Mouse (Mus musculus) cerebellum, adult 18-20 months (tissue): Measurements from ENCODE around the gene Tmf1.
A peak's percentile ranks its signal among the peaks of the same experiment; 100 is the strongest.

Source experiments
- DNase-seq, 2 experiments: peaks; one replicate each; pipeline ENCODE4 v3.0.0; 2021

Gene Tmf1

DNA sequence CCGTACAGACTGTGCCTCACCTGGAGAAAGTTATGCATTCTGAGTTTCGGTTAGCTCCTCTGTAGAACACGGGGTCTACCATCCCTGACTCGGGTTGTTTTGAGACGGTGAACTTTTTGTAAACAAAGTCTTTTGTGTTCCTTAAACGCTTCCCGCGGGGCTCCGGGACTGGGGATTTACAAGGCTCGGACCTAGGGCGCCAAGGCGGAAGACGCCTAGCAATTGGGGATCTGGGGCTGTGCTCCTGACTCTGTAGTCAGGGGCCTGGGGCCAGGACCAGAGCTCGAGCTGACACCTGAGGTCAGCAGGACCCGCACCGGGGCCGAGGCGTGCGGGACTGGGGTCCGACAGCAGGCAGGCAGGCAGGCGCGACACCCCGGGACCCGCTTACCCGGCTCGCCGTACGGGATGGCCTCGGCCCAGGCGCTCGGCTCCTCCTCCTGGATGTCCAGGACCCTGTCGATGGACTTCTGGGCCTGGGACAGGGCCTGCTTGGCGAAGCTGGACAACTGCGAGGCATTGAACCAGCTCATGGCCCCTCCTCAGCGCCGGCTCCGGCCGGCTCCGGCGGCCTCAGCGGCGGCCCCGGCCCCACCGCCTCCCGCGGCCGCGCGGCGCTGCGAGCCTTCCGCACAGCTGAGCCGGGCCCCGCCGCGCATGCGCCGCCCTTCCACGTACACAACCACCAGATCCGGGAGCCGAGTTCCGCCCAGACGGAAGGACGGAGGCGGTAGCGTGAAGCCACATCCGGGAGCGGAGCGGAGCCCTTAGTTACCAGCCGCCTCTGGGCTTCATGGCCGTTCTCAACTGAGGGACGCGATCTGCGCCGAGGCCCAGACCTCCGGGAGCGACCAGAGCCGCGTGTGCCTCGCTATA is at the start of gene Tmf1:
TSS of gene Tmf1 (minus strand) at position 632 of the 876 bp plus-strand sequence.
- peak; percentile 95 to 97 for DNase-seq

DNA sequence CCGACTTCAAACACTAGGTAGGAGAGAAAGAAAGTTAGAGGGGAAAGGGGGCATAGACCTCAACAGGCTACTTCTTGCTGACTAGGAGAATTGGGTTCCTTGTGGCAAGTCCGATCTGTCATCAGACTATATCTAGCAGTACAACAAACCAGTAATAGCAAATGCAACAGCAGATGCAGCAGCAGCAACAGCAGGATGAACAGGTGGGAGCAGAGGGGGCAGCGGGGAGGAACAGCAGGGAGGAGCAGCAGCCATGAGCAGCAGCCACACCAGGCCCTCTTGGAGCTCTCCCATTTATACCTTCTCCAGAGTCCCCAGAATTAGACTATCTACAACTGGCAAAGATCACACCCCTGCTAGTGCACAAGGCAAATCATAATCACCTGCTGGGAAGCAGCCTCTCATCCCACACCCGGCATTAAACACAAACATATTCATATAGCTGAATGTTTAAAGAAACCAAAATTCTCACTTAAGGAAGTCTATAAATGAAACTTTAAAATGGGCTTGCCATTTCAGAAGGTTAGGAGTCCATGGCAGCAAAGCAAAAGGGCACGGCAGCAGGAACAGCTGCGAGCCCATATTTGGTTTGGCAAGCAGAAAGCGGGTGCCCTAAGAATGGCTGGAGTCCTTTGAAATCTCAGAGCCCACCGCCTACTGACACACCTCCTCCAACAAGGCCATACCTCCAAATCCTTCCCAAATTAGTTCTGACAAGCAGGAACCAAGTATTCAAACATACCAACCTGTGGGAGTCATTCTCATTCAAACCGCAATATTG is 48.3 kb upstream of the Tmf1 start:
- no peak for DNase-seq

DNA sequence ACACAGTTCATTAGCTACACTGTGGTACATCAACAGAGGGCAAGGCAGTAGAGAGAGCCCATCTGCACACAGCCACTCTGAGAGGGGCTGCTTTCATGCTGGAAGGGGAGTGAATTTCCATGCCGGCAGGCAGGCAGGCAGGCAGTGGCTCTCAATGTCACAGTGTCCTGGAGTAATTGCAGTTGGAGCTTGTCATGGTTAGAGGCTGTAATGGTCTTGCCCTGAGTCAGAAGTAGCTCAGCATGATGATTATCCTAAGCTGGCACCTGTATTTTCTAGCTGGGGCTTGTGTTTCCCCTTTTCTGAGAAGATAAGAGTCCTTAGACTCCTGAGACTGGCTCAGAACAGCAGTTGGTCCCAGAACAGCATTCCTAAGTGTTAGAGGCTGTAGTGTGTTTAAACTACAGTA is 47.2 kb upstream of the Tmf1 start:
- DNase-seq, result no peak

DNA sequence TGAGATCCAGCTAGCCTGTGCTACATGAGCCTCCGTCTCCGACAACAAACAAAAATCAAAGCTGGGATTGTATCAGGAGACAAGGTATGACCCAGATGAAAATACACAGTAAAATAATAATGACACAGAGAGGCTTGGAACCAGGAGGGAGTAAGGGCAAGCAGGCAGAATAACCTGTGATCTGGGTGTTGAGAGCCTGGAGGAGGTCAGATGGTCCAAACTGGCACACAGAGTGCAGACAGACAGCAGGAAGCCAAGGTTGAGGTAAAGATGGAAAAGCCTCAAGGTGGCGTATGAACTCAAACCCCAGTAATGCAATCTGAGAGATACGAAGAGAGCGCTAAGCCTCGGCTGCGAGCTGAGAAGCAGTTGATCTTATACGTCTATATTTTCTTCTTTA is 45.6 kb upstream of the Tmf1 start:
- peak; percentile 29 to 41 for DNase-seq

DNA sequence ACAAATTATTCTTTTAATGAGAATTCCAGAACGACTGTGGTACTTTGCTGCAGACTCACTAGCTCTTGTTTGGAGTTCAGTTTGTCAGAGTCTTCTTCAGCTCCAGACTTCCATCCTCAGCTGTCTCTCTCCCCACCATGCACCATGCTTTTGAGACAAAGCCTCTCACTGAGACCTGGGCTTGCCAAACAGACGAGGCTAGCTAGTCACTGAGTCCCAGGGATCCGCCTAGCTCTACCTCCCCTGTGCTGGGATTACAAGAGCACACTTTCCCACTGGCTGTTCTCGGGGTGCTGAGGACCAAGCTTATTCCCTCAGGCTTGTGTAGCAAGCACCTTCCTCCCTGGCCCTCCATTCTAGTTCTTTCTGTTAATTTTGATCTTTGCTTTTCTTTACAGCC is 44.6 kb upstream of the Tmf1 start:
- no peak for DNase-seq

DNA sequence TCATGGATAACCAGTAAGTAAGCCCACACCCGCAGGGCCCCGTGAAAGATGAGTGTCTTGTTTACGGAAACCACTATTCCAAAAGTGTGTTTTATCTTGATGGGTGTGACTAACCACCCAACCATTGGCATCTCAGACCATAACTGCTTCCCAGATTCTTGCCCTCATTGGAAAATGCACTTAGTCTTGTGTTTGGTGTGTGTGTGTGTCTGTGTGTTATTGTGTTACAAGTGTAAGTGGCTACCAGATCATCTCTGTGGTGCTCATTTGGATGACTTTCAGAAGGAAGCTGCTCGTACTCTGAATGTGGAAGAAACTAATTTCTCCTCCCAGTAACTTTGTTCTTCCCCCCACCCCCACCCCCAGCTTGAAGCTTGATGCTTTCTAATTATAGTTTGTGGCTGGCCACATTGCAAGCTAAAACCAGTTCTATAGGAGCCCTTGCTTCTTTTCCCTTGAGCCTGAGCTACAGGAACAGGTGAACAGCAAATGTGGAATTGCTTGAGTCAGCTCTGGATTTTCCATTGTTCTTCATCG is 44.1 kb upstream of the Tmf1 start:
- DNase-seq, result no peak

DNA sequence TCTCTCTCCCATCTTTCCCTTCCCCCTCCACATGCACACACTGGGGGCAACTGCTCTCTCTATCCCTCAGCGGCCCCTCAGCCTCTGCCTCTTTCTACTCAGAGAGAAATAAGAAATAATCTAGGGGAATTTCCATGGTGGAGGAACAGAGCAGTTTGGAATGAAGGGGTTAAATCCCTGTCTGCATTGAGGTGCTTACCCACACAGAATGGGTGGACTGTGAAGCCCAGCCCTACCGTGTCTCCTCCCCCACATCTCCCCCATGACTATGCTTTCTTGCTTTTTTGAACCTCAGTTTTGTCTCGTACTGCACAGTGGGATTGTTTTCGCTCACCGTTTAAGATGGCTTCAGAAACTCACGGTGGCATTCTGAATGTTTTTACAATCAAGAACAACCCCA is 43.4 kb upstream of the Tmf1 start:
- DNase-seq, result no peak

DNA sequence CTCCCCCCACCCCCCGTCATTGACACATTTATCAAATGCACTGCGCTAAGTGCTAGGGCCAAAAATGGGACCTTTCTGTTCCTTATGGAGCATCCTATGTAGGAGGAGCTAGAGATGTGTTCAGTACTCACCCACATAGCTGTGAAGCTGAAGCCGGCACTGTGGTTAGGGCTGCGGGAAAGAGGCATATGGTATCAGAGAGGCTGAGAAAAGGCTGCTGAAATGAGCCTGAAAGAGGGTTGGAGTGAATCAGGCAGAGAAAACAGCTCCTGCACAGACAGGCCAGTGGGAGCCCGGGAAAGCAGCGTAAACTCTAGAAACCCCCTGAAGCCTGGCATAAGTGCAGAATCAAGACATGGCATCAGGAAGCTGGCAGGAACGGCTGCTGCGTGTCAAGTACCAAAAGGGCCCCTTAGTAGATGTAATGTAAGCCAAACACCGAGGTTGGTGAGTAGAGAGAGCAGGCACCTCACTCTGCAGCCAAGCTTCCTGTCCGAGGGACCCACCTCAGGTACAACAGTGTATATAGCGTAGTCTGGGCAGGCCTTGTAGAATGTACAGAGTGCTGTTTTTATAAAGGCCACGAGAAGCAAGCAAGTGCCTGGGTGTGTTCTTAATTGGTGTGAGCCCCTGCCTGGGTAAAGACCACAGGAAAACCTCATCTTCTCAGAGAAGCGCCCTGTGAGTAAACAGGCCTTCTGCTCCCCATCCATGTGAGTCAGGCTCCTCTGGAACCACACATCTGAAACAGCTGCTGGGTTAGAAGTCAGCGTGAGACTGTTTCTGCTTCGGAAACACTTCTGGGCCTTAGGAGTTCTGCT is 42.5 kb upstream of the Tmf1 start:
- DNase-seq, result no peak

DNA sequence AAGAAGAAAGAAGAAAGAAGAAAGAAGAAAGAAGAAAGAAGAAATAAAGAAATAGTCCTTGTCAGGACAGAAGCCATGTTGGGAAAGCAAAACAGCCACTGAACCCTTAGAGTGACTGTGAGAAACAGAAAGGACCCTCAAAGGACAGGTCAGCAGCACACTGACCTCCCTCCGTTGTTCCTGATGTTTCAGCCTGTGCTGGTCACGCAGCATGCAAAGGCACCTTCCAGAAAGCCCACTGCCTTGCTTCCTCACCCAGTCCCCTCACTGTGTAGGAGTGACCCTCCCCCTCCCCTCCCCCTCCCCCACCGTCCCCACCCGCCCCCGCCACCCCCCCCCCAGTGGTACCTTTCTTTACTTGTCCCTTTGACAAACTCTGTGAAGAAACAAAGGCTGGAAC is 41.8 kb upstream of the Tmf1 start:
- DNase-seq, result no peak

DNA sequence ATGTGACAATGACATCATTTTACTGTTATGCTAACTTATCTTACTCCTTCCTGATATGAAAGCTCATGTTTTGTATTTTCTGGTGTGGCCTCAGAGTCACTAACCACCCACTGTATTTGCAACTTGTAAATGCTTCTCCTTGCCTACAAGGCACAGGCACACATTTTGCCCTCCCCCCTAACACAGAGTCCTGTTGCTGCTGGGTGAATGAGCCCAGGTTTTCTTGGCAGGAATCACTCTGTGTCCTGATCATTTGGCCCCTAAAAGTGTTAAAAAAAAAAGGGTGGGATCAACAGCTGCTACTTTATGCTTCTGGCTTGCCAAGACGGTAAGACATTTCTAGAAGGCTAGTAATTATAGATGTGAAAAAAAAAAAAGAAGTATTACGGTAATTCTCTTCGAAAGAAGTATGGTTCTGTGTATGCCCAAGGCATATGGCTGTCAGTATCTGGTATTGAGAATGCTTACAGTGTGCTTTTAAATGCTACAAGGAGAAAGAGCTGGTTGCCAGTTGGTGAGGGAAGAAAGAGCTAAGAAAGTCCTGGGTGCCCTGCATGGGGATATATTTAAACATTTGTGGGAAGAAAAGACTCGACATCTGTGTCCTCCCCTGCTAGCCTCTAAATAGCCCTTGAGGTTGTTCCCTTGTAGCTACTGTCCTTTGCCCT is 37.4 kb upstream of the Tmf1 start:
- DNase-seq, result no peak

DNA sequence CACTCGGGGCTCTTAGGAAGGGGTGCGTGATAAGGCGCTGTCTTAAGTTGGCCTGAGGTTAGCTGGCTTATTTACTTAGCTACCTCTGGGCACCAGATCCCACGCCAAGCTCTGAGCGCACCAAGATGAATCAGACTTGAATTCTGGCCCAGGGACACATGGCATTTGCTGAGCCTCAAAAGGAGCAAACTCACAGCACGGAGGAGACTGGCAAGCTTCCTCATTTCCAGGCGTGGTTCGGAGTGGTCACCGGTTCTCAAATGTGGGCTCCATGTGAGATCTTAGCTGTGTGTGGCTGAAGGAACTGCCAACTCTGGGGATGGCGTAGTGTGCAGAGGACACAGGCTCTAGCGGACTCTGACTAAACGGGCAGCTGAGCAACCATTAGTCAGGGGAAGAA is 33.1 kb upstream of the Tmf1 start:
- peak; percentile 73 to 81 for DNase-seq

DNA sequence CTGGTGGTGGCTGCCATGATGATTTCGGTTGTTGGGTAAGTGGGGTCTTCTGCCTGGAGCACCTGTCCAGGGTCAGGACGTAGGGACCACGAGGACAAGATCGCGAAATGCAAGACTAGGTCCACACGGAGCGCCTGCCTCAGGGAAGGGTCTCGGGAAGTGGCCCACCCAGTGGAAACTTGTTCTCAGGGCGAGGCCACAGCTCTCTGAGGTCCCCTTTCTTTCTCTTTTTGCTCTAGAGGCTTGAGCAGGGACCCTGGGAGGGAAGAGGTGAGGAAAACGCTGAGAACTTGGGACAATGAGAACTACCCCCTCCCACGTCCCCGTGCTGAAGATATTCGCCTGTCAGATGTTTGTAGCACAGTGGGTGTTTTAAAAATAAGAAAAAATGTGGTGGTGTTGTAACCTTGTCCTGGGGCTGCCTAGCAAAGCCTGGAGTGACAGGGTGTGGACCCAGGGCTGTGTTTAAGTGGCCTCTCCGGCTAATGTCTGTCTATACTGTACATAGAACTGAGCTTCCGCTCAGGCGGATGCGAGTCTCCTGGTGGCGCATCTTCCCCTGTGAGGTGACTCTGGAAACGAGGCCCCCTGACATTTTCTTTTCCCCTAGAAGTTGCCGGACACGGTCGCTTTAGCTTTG is 32.2 kb upstream of the Tmf1 start:
- DNase-seq, result peak in 1 of 2 experiments; percentile 45

DNA sequence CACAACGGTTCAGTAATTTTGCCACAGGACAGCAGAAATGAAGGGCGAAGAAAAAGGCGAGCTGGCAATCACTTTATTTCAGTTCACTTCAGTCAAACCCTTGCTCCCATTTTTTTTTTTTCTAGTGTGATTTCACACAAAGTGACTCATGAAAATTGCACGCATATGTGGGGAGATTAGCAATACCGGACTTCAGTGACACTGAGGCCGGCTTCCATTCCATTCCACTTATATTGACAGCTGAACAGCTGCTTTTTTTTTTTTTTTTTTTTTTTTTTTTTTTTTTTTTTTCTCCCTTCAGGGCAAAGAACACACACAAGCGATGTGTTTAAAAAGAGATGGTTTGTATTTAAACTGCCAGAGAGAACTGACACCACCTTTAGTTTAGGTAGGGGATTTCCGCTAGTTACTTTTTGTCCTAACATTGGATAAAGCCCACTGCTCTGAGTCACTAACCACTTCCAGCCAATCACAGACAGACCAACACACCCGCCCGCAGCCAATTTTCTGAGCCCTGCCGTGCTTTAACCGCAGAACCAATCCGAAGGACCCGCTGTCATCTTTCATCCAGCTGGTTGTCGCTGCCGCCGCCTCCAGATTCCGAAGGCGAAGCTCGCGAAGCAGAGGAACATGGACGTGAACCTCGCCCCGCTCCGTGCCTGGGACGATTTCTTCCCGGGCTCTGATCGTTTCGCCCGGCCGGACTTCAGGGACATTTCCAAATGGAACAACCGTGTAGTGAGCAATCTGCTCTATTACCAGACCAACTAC is 31.5 kb upstream of the Tmf1 start, which contains the start of gene Arl6ip5:
TSS of gene Arl6ip5 (plus strand) at position 499 of the 771 bp plus-strand sequence.
- DNase-seq, result peak; percentile 88 to 91

DNA sequence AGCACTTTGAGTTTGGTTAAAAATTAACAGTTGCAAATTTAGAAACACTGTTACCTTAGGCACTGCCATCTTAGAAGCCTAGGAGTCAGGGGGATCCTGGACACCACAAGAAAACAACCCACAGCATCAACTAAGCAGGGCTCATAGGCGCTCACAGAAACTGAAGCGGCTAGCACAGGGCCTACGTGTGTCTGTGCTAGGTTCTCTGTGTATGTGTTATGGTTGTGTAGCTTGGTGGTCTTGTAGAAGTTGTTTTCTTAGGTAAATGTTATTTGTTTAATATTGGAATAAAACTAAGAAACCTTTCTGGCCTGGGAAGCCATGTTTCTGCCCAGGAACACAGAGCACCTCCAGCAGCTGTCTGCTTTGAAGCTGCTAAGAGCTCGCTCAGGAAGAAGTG is 30.8 kb upstream of the Tmf1 start:
- DNase-seq, result no peak

DNA sequence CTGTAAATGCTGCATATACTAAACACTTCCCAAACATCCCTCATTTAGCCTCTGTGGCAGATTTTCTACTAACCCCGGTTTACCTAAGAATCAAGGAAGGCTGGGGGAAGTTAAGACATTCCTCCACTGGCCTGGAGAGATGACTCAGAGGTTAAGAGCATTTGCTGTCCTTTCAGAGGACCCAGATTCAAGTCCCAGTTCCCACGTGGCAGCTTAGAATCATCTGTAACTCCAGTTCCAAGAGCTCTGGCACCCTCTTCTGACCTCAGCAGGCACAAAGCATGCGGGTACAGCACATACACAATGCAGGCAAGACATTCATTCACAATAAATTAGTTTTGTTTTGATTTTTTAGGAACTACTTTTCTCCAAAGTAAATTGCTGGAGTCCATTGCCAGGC is 30.3 kb upstream of the Tmf1 start:
- DNase-seq, result no peak

DNA sequence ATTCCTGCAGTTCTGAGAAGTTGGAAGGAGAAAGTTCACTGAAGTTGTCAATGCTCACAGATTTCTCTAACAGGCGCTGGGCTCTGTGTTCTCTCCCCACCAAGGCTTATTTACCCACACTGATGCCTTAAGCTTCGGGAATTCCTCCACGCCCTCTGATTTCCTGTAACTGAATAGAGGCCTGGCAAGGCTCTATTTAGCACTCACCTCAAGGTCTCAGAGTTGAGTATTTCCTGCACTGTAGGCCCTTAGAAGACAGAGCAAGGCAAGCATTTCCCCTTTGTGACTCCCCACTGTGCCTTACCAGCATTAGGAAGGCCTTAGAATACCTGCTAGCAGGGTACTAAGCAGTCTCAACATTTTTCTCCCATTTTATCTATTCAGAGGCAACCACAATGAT is 29.5 kb upstream of the Tmf1 start:
- no peak for DNase-seq

DNA sequence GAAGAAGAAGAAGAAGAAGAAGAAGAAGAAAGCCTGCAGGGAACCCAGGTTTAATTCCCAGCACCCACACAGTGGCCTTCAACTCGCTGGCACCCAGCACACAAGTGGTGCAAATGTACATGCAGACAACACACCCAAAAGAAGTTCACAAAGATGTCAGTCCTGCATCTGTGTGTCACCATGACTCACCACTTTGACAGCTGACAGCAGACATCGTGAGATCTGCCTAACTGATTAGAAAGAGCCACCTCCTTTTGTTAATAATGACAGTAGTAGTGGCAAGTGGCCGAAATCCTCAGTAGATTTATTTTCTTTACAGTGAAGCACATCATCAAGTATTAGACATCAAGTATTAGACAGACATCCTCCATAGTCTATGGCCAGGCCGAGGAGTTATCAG is 28.2 kb upstream of the Tmf1 start:
- no peak for DNase-seq

DNA sequence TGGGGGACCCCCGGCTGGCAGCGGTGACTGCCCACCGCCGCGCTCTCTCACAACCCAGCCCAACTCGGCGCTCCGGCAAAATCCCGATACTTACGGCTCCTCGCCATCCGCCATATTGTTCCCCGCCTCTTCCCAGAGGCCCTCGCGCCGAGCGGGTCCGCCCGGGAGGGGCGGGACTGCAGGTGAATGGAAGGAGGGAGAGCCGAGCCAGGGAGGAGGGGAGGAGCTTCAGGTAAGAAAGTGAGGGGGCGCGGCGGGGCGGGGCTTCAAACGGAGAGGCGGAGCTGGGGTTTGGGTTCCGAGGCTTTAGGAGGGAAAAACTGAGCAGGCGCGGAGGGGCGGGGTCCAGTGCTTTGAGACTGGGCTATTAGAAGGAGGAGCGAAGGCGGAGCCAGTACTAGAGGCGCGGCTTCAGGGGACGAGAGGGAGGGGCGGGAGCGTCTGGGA is 26.5 kb upstream of the Tmf1 start, which contains the start of gene Uba3:
TSS of gene Uba3 (minus strand) at position 209 of the 447 bp plus-strand sequence.
- peak; percentile 99 to 100 for DNase-seq

DNA sequence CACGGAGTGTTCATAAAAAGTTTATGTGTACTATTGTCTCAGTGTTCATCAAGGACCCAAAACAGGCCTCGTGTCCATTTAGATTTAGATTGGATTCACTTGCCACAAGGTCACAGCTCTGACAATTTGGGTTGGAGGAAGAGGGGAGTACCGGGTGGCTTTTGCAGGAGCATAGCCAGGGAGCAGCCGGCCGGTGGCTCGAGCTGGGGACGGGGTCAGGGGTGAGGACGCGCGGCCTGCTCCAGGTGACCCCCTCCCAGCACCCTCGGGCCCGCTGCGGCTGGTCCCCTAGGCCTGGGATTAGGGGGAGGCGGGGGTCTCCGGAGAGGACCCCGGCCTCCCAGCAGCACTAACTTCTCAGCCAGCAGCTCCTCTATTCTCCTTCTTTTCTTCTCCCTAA is 26.0 kb upstream of the Tmf1 start:
- DNase-seq, result peak; percentile 48 to 59

DNA sequence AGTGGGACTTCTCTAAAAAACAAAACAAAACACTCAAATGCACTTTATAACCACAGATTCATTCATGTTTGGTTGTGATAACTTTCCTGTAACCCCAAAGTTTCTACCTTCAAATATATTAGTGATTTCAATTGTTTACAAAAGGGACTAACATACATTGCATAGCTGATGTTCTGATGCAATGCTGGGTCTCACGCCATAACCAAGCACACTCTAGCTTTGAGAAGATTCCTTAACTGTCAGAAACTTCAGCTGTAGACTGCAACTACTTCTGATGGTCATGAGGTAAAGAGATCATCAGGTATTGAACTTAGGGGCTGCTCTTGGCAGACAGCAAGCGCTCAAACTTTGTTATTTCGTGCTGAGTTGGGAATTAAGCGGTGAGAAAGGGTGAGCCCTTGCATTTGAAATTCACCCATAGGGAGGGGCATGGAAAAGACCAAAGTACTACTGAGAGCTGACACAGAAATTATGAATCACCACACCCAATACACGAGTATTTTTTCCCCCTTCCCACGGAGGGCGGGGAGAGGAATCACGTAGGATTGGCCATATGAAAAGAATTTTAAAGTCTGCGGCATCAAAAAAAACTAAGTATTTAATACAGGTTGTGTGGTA is 25.4 kb upstream of the Tmf1 start:
- no peak for DNase-seq
